Mouse (Mus musculus) heart, adult 2 months (tissue): ENCODE results near the gene Rps6ka1.

Experiments used
- CTCF ChIP-seq: fragments of 200-600 bp; IDR thresholded peaks from 2 replicates; pipeline ENCODE4 v1.8.1; 2022; ENCODE audit warnings: antibody characterized with exemption, mild to moderate bottlenecking, moderate library complexity
- EP300 ChIP-seq: fragments of 200-500 bp; IDR thresholded peaks from 2 replicates; pipeline ENCODE4 v1.6.1; 2011; ENCODE audit warnings: low read depth, low read length, control low read depth; ENCODE audit not compliant: insufficient read depth
- POLR2A ChIP-seq: fragments of 200-500 bp; IDR thresholded peaks from 2 replicates; pipeline ENCODE4 v1.6.1; 2011; ENCODE audit warnings: mild to moderate bottlenecking, low read depth, low read length, control low read depth; ENCODE audit not compliant: insufficient read depth

- TF ChIP-seq CTCF (no peak), EP300 (no peak), POLR2A (no peak)
Measured at GRCm38 (mm10) chr4:133898151-133898550, 10.6 kb upstream of the Rps6ka1 start.
